Mouse (Mus musculus) hindbrain, embryonic 16.5 days (tissue): ENCODE measurements around the gene Angptl2. TPM values are rescaled to one million over a fixed set of nuclear protein-coding genes. Genes with fewer than 3 reads are reported as not detected.
A peak's percentile ranks its signal among the peaks of the same experiment; 100 is the strongest.
"Not testable (repeated sequence)": the region's sequence is repeated elsewhere in the genome, so short reads cannot be mapped to it uniquely, and the experiment has no call there.

ENCODE experiments used
- ATAC-seq: fragments of 200-750 bp; cut with Nextera tagmentation; 2 replicates; pipeline ENCODE4 v1.8.0; 2017; ENCODE audit warnings: moderate TSS enrichment, moderate library complexity
- H3K27ac ChIP-seq: fragments of 300-500 bp; sonication (generic); 2 replicates; pipeline ENCODE4 v1.5.1; 2014; ENCODE audit warnings: low read depth, mild to moderate bottlenecking, control low read depth, low read length, moderate library complexity
- H3K27me3 ChIP-seq: fragments of 300-500 bp; sonication (generic); replicated peaks from 2 replicates; pipeline ENCODE4 v1.6.1; 2014; ENCODE audit warnings: low read length; ENCODE audit not compliant: control insufficient read depth, insufficient read depth
- H3K36me3 ChIP-seq: fragments of 300-500 bp; sonication (generic); 2 replicates; pipeline ENCODE4 v1.6.1; 2014; ENCODE audit warnings: mild to moderate bottlenecking, low read length, moderate library complexity, mixed read lengths; ENCODE audit not compliant: control insufficient read depth, insufficient read depth
- H3K4me1 ChIP-seq: fragments of 300-500 bp; sonication (generic); 2 replicates; pipeline ENCODE4 v1.6.1; 2014; ENCODE audit warnings: low read depth, low read length; ENCODE audit not compliant: control insufficient read depth, insufficient read depth
- H3K4me2 ChIP-seq: fragments of 300-500 bp; sonication (generic); 2 replicates; pipeline ENCODE4 v1.6.1; 2014; ENCODE audit warnings: mild to moderate bottlenecking, low read length, control low read depth, moderate library complexity
- H3K4me3 ChIP-seq: fragments of 300-500 bp; sonication (generic); 2 replicates; pipeline ENCODE4 v1.5.1; 2014; ENCODE audit warnings: mild to moderate bottlenecking, low read length, control low read depth, moderate library complexity
- H3K9ac ChIP-seq: fragments of 300-500 bp; sonication (generic); 2 replicates; pipeline ENCODE4 v1.6.1; 2014; ENCODE audit warnings: low read depth, mild to moderate bottlenecking, control low read depth, low read length, moderate library complexity
- H3K9me3 ChIP-seq: fragments of 300-500 bp; sonication (generic); 2 replicates; pipeline ENCODE4 v1.6.1; 2014; ENCODE audit warnings: mild to moderate bottlenecking, low read length, moderate library complexity; ENCODE audit not compliant: control insufficient read depth
- WGBS: fragments of 180-500 bp; shearing (Covaris S2); extraction: QIAGEN DNeasy Blood & Tissue Kit; methylation state at CpG from one replicate; pipeline ENCODE4 v1.1.7; 2014; 5-methylcytosine and 5-hydroxymethylcytosine counted together
- polyA plus RNA-seq: library from polyadenylated mRNA; unstranded; fragments of >200 nt; fragmentation: Nextera tagmentation; extraction: Ambion mirVana; gene quantifications from 2 replicates; pipeline ENCODE4 v1.2.1, GENCODE M21; 2015

Angptl2 gene
- polyA plus RNA-seq, 1 experiment from 2014 or later: 13.4 TPM

DNA sequence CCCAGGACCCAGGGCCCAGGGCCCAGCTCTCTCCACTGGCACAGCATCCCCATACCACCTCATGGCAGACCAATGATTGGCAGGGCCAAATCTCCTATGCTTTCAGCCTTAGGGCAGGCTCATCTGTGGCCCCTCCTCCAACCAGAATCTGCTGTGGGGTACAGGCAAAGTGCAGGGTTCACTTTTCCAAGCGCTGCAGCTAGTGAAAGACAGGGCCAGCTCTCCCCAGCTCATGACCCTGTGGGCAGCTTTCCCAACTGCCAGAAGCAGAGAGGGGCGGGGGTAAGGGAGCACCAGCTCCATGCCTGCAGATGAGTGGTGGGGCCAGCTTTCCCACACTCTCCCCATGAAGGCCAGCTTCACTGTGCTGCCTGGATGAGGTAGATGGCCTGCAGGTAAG, 5.0 kb upstream of the Angptl2 start:
- Histone ChIP-seq H3K9me3 (no peaks in the 10 kb centered on the region), H3K4me3 (no peak overlapping the region), H3K27ac (no peak overlapping the region), H3K4me1 (peaks cover 13% of the 10 kb centered on the region), H3K36me3 (no peaks in the 10 kb centered on the region), H3K27me3 (no peaks in the 10 kb centered on the region), H3K4me2 (no peak overlapping the region), H3K9ac (no peak overlapping the region)
- 0 out of 2 replicates have a peak, but pooled peaks have one; percentile 12 for ATAC-seq
- WGBS: 75% methylated on average over 2 of the region's 2 CpGs

DNA sequence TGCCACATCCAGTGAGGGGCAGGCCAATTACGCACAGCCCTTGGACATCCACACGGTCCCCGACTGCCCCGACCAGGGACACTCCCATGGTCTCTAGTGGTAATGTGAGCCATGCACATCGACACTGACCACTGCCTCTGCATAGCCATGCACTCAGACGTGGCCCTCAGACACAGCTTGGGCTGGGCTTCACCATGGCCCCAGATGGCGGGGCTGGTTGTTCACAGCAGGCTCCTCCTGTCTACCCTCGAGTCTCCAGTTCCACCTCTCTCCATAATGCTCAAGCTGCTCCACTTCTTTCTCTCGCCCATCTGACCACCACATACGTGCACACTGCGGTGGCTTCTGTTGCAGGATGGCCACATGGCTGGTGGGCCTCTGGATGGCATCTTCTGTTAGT, 4.6 kb upstream of the Angptl2 start:
- ATAC-seq, H3K9me3 ChIP-seq, H3K36me3 ChIP-seq, H3K4me2 ChIP-seq, H3K27me3 ChIP-seq, H3K9ac ChIP-seq, H3K27ac ChIP-seq, H3K4me3 ChIP-seq: not testable (repeated sequence)
- peaks cover 17% of the 10 kb centered on the region for H3K4me1 ChIP-seq
- 84% methylated on average over 11 of the region's 11 CpGs for WGBS

DNA sequence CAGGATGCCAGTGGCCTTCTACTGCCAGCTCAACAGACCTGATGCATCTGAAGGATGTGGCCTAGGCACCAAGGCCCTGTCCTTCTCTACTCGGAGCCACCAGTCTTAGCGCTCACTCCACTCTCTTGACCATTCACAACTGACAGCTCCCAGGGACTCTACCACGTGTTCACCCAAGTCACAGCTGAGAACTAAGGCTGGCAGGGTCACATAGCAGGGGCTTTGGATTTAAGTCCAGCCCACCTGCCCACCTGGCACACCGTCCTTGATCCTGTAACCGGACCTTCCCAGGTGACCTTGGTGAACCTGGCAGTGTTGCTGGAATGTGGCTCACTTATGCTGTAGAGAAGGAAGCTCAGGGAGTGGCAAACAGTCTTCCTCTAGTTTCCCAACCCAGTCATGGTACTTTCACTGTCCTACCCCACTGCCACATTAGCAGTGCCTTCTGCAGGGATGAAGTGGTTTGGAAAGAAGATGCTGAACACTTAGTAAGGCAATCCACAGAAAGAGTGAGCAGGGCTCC, 631 bp upstream of the Angptl2 start:
- Histone ChIP-seq H3K9ac (peak overlapping the region; percentile 51; the same call in 1 of the 2 replicates), H3K4me2 (peak overlapping the region; percentile 50), H3K4me3 (peak overlapping the region; percentile 3; the same call in 1 of the 2 replicates), H3K9me3 (no peaks in the 10 kb centered on the region), H3K27me3 (no peaks in the 10 kb centered on the region), H3K27ac (peak overlapping the region; percentile 78), H3K4me1 (peaks cover 29% of the 10 kb centered on the region), H3K36me3 (no peaks in the 10 kb centered on the region)
- 68% methylated on average over 5 of the region's 5 CpGs for WGBS
- no peak for ATAC-seq

DNA sequence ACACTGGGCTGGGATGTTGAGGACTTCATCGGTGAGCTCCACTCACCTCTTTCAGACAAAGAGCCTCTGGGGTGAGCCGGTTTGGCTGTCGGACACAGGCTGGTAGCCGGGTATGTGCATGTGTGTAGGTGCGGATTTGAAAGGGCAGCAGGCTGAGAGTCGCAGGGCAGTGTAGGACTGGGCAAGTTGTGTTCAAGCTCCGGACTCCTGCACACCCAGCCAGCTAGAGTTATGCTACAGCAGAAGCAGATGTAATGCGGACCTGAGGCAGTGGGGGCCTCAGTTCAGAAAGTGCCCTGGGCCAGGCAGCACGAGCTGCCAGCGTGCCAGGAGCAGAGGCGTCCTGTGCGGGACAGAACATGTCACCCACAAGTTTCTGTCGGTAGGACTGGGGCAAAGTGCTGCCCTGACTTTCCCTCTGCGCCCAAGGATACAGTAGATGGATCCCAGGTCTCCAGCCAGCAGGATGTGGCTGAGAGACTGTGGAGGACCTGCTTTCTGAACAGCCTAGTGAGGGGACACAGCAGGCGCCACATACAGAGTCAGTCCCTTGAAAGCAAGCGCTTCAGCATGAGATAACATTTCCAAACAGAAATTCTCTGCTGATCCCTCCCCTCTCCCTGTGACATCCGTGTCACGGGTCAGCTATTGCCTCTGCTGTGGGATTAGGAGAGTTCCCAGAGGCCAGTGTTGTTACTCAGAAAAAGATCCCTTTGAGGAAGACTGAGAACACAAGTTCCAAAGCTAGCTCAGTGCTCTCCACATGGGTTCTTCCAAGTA, 966 bp downstream of the Angptl2 start:
- peaks cover 29% of the 10 kb centered on the region for H3K4me1 ChIP-seq
- peak overlapping the region; percentile 50 for H3K4me2 ChIP-seq
- WGBS: 15% methylated on average over 18 of the region's 18 CpGs
- H3K27me3 ChIP-seq: no peaks in the 10 kb centered on the region
- peak overlapping the region; percentile 78 for H3K27ac ChIP-seq
- no peaks in the 10 kb centered on the region for H3K9me3 ChIP-seq
- H3K36me3 ChIP-seq: no peaks in the 10 kb centered on the region
- peak; percentile 22; the same call in 1 of the 2 replicates for ATAC-seq
- peak overlapping the region; percentile 51 for H3K9ac ChIP-seq
- peak overlapping the region; percentile 36 for H3K4me3 ChIP-seq

DNA sequence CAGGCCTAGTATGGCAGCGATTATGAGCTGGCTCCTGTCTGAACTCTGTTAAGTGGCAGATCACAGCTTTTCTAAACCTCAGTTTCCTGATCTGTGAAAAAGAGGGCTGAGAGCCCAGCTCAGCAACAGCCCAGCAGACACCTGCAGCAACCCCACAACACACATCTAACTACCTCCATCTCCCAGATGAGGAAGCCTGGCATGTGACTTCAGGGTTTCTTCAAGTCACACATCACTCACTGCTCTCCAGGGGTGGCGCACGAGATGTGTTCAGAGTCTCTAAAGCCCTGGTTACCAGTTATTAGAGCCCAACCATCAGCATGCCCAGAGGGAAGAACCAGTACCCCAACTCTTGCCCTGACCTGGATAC, 1.5 kb downstream of the Angptl2 start:
- Histone ChIP-seq H3K36me3 (no peaks in the 10 kb centered on the region), H3K9me3 (no peaks in the 10 kb centered on the region), H3K4me3 (no peak overlapping the region), H3K9ac (no peak overlapping the region), H3K27ac (no peak overlapping the region), H3K4me2 (peak overlapping the region; percentile 50), H3K4me1 (peaks cover 29% of the 10 kb centered on the region), H3K27me3 (no peaks in the 10 kb centered on the region)
- 54% methylated on average over 3 of the region's 3 CpGs for WGBS
- ATAC-seq: no peak

DNA sequence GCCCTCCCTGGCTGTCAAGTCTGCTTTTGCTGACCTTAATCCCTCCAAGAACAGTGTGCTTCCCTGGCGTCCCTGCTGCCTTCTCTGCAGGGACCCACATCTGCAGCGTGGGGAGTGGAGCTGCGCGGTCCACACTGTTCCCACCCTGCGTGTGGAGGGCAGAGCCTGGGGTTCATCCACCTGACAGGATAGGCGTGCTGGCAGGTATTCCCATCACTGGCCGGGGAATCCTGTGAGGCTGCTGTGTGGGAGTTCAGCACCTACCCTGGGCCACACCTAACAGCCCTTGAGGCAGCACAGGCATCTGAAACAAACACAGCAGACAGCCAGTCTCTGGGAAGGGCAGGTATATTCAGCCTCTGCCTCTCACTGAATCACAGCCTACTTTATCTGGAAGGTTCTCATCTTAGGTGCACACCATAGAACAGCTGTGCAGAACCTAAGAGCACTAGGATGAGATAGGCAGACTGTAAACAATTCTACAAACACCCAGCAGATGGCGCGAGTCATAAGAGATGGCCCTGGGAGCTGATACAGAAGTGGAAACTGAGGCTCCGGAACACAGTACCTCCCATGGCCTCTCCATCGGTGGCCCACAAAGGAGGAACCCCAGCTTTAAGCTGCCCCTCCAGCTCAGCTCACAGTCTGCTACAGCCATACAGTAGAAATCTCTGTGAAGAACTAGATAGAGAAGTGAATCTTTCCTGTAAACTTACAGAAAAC, 3.2 kb downstream of the Angptl2 start:
- Histone ChIP-seq H3K9me3 (no peaks in the 10 kb centered on the region), H3K9ac (no peak overlapping the region), H3K27me3 (no peaks in the 10 kb centered on the region), H3K4me2 (no peak overlapping the region), H3K4me3 (no peak overlapping the region), H3K4me1 (peaks cover 29% of the 10 kb centered on the region), H3K36me3 (no peaks in the 10 kb centered on the region), H3K27ac (no peak overlapping the region)
- ATAC-seq: no peak
- 67% methylated on average over 11 of the region's 11 CpGs for WGBS

DNA sequence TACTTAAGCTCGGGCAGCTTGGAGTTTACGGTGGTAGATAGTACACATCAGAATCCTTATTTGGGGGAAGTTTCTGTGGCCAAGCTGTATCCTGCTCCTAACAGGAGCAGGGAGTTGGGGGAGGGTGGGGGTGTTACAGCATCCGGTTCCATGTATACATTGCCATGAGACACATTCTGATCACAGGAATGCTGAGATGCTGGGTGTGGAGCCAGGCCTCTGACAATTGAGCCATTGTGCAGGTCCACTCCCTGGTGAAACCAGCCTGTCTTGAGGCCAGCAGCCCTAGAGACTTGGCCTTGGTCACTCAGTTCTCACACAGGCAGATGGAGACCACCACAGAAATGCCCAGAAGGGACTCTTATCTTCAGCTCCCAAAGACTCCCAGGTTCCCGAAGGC, 3.8 kb downstream of the Angptl2 start:
- WGBS: 84% methylated on average over 4 of the region's 4 CpGs
- H3K27me3 ChIP-seq: no peaks in the 10 kb centered on the region

DNA sequence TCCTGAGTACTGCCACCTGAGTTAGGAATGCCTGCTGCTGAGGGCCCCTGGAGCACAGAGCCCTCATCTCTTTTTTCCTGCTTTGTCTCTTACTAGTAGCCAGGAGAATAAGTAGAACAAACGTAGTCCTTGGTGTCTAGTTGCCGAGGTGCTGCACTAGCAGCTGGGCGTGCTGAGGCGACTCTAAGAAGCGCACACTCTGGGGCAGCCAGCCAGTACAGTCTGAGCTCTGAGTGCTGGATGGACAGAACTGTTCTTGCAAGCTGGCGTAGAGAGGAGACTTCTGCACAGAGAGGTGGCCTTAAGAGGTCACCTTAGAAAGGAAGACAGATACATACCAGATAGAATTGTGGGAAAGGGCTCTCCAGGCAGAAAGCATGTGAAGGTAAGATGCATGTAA, 4.4 kb downstream of the Angptl2 start:
- ATAC-seq: no peak
- Histone ChIP-seq H3K9me3 (no peaks in the 10 kb centered on the region), H3K36me3 (no peaks in the 10 kb centered on the region), H3K27me3 (no peaks in the 10 kb centered on the region), H3K4me2 (no peak overlapping the region), H3K4me1 (peaks cover 26% of the 10 kb centered on the region), H3K9ac (no peak overlapping the region), H3K27ac (no peak overlapping the region), H3K4me3 (no peak overlapping the region)
- 64% methylated on average over 6 of the region's 6 CpGs for WGBS

More for the DNA sequence above, 3.8 kb downstream of the Angptl2 start:
- no peak for ATAC-seq
- Histone ChIP-seq H3K9ac (no peak overlapping the region), H3K4me1 (peaks cover 29% of the 10 kb centered on the region), H3K4me2 (no peak overlapping the region), H3K36me3 (no peaks in the 10 kb centered on the region), H3K4me3 (no peak overlapping the region), H3K27ac (no peak overlapping the region), H3K9me3 (no peaks in the 10 kb centered on the region)

DNA sequence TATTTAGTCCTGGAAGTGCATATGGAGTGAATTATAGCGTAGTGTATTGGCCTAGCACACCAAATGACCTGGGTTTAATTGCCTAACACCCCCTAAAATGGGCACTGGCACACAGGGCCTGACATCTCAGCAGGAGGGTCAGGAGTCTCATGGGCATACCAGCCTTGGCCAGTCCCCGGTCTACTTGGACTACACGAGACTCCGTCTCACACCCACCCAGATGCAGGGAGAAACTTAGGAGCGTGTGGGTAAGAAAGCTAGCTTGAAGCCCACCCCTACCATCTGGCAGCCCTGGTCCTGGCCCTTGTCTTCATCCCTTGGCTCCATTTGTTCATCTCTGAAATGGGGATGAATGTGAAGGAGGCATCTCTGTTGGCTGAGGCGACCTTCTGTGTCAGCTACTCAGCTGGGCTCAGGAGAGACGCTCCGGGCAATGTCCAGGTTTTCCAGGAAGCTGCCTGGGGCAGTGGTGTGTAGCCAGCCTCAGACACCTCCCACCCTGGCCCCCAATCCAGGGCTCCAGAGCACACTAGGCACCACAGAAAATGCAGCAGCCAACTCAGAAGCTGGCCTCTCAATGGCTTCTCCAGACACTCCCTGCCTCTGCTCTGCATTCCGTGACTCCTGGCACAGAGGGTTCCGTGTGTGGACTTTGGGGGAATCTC, 4.9 kb downstream of the Angptl2 start:
- Histone ChIP-seq H3K4me1 (peaks cover 20% of the 10 kb centered on the region), H3K27me3 (no peaks in the 10 kb centered on the region), H3K27ac (no peak overlapping the region), H3K9me3 (no peaks in the 10 kb centered on the region), H3K4me3 (no peak overlapping the region), H3K9ac (no peak overlapping the region), H3K36me3 (no peaks in the 10 kb centered on the region), H3K4me2 (no peak overlapping the region)
- no peak for ATAC-seq
- WGBS: 93% methylated on average over 10 of the region's 10 CpGs
